ENCODE assay signal across 7 mouse cellular contexts in genomic region chr11:114467803-114468202, GRCm38 (mm10).
A peak's percentile ranks its signal among the peaks of the same experiment; 100 is the strongest.
DNase-seq lines count a peak whose midpoint lies in the region; ATAC-seq and TF ChIP-seq lines count a peak whose summit lies in the region.

No protein-coding gene starts in this region.

- peak; percentile 62 for DNase-seq in Muller cell, postnatal 12 days (ENCODE audit: inconsistent ontology term)
- peak; percentile 92 for DNase-seq in brain, adult 2 months (ENCODE audit: low read depth, low spot score)
- peak; percentile 69 for DNase-seq in forelimb bud, embryonic 11.5 days (ENCODE audit: low read depth, low spot score)
- peak; percentile 47 for DNase-seq in kidney, postnatal 0 days (ENCODE audit: low spot score)
- DNase-seq in lung, embryonic 14.5 days, result peak; percentile 100
- peak; percentile 78 to 87 for DNase-seq in right cerebral cortex, postnatal 10 days (ENCODE audit: low spot score in 2 of 2)
- DNase-seq in ovary, adult 18-20 months (ENCODE audit: low spot score), result no peak

- H3K36me3 ChIP-seq in kidney, postnatal 0 days (ENCODE audit: insufficient read depth, low read length), result no peaks in the 10 kb centered on the region
- H3K36me3 ChIP-seq in lung, embryonic 14.5 days (ENCODE audit: insufficient read depth), result no peaks in the 10 kb centered on the region

- H3K27ac ChIP-seq in kidney, postnatal 0 days, result no peak overlapping the region
- H3K27ac ChIP-seq in lung, embryonic 14.5 days (ENCODE audit: low read depth), result peak overlapping the region; percentile 67

- H3K4me1 ChIP-seq in kidney, postnatal 0 days (replicated peaks; ENCODE audit: insufficient read depth, low read length), result peaks cover 8% of the 10 kb centered on the region; the same call in 1 of the 2 replicates
- peaks cover 16% of the 10 kb centered on the region for H3K4me1 ChIP-seq in lung, embryonic 14.5 days (ENCODE audit: insufficient read depth)

- WGBS in kidney, postnatal 0 days, result under 1% methylated on average over 8 of the region's 8 CpGs
- 2% methylated on average over 8 of the region's 8 CpGs for WGBS in lung, embryonic 14.5 days

- no peak overlapping the region for H3K4me3 ChIP-seq in kidney, postnatal 0 days (replicated peaks; ENCODE audit: low read depth, low read length)
- H3K4me3 ChIP-seq in lung, embryonic 14.5 days (ENCODE audit: low read depth, low read length), result no peak overlapping the region

- peak overlapping the region; percentile 41 for H3K4me2 ChIP-seq in kidney, postnatal 0 days (ENCODE audit: low read length)
- H3K4me2 ChIP-seq in lung, embryonic 14.5 days, result peak overlapping the region; percentile 36

- no peaks in the 10 kb centered on the region for H3K9me3 ChIP-seq in kidney, postnatal 0 days (replicated peaks; ENCODE audit: low read length)
- no peaks in the 10 kb centered on the region for H3K9me3 ChIP-seq in lung, embryonic 14.5 days (ENCODE audit: low read depth, low read length)

- no peak for TF ChIP-seq CTCF in kidney, postnatal 0 days (IDR thresholded peaks at IDR 0.05; ENCODE audit: low read depth)
- no peak for TF ChIP-seq CTCF in lung, embryonic 14.5 days (IDR thresholded peaks at IDR 0.05; ENCODE audit: low read depth)

- no peaks in the 10 kb centered on the region for H3K27me3 ChIP-seq in kidney, postnatal 0 days (ENCODE audit: insufficient read depth, low read length)
- no peaks in the 10 kb centered on the region for H3K27me3 ChIP-seq in lung, embryonic 14.5 days (ENCODE audit: insufficient read depth, low read length)

- ATAC-seq in kidney, postnatal 0 days (replicated peaks; ENCODE audit: low FRiP score, low read depth), result no peak
- ATAC-seq in lung, embryonic 14.5 days (ENCODE audit: insufficient read depth), result peak; percentile 95

- H3K9ac ChIP-seq in kidney, postnatal 0 days (ENCODE audit: low read depth, low read length), result no peak overlapping the region
- no peak overlapping the region for H3K9ac ChIP-seq in lung, embryonic 14.5 days
